12 mouse cellular contexts compared by ENCODE assay signal in genomic region chr10:75146001-75146400, GRCm38 (mm10).
DNase-seq lines count a peak whose midpoint lies in the region; ATAC-seq lines count a peak whose summit lies in the region.
"Had no signal": no experiment of that assay in that cellular context is flagged by ENCODE, and none has a peak within 500 bp of the region (broad histone marks: within the 10 kb centered on the region; RNA-seq: fewer than 3 reads in every experiment).

No protein-coding gene starts in this region.

- no peak overlapping the region for H3K9ac ChIP-seq in hindbrain, embryonic 12.5 days
- H3K9ac ChIP-seq: hindbrain, embryonic 14.5 days; limb, embryonic 15.5 days; neural tube, embryonic 12.5 days had no signal

- peak; percentile 83 for DNase-seq in T-cell, adult 2 months (ENCODE audit: low spot score)
- peak; percentile 73 to 83 for DNase-seq in thymus, adult 18-20 months
- DNase-seq in adrenal gland, postnatal 25 days = no peak
- DNase-seq in left cerebral cortex, postnatal 36 days (ENCODE audit: low spot score in 2 of 2) = no peak
- DNase-seq in gastrocnemius, postnatal 10 days = no peak

- H3K27me3 ChIP-seq in megakaryocyte, embryonic 14.5 days (replicated peaks) = no peaks in the 10 kb centered on the region
- H3K27me3 ChIP-seq in hindbrain, embryonic 12.5 days = no peaks in the 10 kb centered on the region; the same call in 1 of the 2 replicates
- H3K27me3 ChIP-seq: limb, embryonic 15.5 days; neural tube, embryonic 12.5 days had no signal

- 83% methylated on average over 4 of the region's 4 CpGs for WGBS in hindbrain, embryonic 12.5 days

- intact Hi-C loops in left cerebral cortex, postnatal 36 days (cut with DNase I) = no loop called here

- no peak overlapping the region for H3K4me2 ChIP-seq in hindbrain, embryonic 12.5 days (replicated peaks)
- H3K4me2 ChIP-seq: hindbrain, embryonic 14.5 days; limb, embryonic 15.5 days; neural tube, embryonic 12.5 days had no signal

- no peaks in the 10 kb centered on the region for H3K9me3 ChIP-seq in megakaryocyte, embryonic 14.5 days
- H3K9me3 ChIP-seq in hindbrain, embryonic 12.5 days (replicated peaks) = no peaks in the 10 kb centered on the region
- H3K9me3 ChIP-seq: limb, embryonic 15.5 days; neural tube, embryonic 12.5 days had no signal

- ATAC-seq in inflammation-experienced regulatory T-cells, adult 6 months = peak; percentile 99
- ATAC-seq in hindbrain, embryonic 12.5 days (ENCODE audit: low FRiP score) = no peak

- peaks cover 99% of the 10 kb centered on the region for H3K36me3 ChIP-seq in megakaryocyte, embryonic 14.5 days (replicated peaks; ENCODE audit: low read length)
- peaks cover 76% of the 10 kb centered on the region for H3K36me3 ChIP-seq in hindbrain, embryonic 12.5 days

- H3K4me3 ChIP-seq in megakaryocyte, embryonic 14.5 days (replicated peaks) = peak overlapping the region; percentile 68
- no peak overlapping the region for H3K4me3 ChIP-seq in hindbrain, embryonic 12.5 days
- H3K4me3 ChIP-seq: layer of hippocampus, adult 2 months; limb, embryonic 15.5 days; neural tube, embryonic 12.5 days had no signal

- H3K4me1 ChIP-seq in megakaryocyte, embryonic 14.5 days = peaks cover 80% of the 10 kb centered on the region
- H3K4me1 ChIP-seq in hindbrain, embryonic 12.5 days = 0 out of 2 replicates have a peak, but pooled peaks cover 7% of the 10 kb centered on the region
- H3K4me1 ChIP-seq: neural tube, embryonic 12.5 days had no signal

- H3K27ac ChIP-seq in hindbrain, embryonic 12.5 days = no peak overlapping the region
- H3K27ac ChIP-seq: hindbrain, embryonic 14.5 days; layer of hippocampus, adult 2 months; limb, embryonic 15.5 days; neural tube, embryonic 12.5 days had no signal

Comparison
In these comparisons a context has a peak if more than half of its experiments do, and no peak if none do; other contexts are left out.
1. DNase-seq: peak in T-cell, adult 2 months (single experiment) and thymus, adult 18-20 months (2 of 2); none in adrenal gland, postnatal 25 days (single experiment), left cerebral cortex, postnatal 36 days (0 of 2) and gastrocnemius, postnatal 10 days (single experiment).